Mouse (Mus musculus) Patski (cell line): ENCODE data around the gene Slc2a10. TPM values are rescaled to one million over a fixed set of nuclear protein-coding genes. Genes with fewer than 3 reads are reported as not detected.
"Not testable (repeated sequence)": the region's sequence is repeated elsewhere in the genome, so short reads cannot be mapped to it uniquely, and the experiment has no call there.

ENCODE experiments used
- ATAC-seq: fragments of 100-300 bp; one replicate; pipeline ENCODE4 v1.8.0; 2021
- CTCF ChIA-PET: fragments of 350-600 bp; sonication (Branson Sonifier 250); formaldehyde crosslinking; loops from one replicate; lab custom pipeline; 2022; ENCODE audit warnings: inconsistent platforms; lab: Charles Lee
- POLR2A ChIA-PET: fragments of 350-600 bp; sonication (Branson Sonifier 250); formaldehyde crosslinking; loops from one replicate; lab custom pipeline; 2022; ENCODE audit warnings: antibody characterized with exemption, inconsistent platforms; lab: Charles Lee
- DNase-seq: peaks from one replicate; pipeline ENCODE4 v3.0.0-alpha.2; 2011; ENCODE audit warnings: low read depth, low spot score
- H3K27me3 ChIP-seq: fragments of 371-371 bp; one replicate; pipeline ENCODE4 v1.5.1; 2021
- CTCF ChIP-seq: fragments of 100-300 bp; IDR thresholded peaks from one replicate; pipeline ENCODE4 v1.5.1; 2021
- in situ Hi-C: fragments of 300-500 bp; cut with MboI; formaldehyde crosslinking; loops from 3 replicates; pipeline ENCODE4 v1.11.1; 2018; ENCODE audit warnings: low pct_unique_long_range_greater_than_20kb, mixed read lengths
- polyA plus RNA-seq: library from polyadenylated mRNA; unstranded; gene quantifications from one replicate; pipeline ENCODE4 v1.2.3, GENCODE M21; 2021

Gene Slc2a10
- polyA plus RNA-seq, 1 experiment from 2014 or later = not detected

DNA sequence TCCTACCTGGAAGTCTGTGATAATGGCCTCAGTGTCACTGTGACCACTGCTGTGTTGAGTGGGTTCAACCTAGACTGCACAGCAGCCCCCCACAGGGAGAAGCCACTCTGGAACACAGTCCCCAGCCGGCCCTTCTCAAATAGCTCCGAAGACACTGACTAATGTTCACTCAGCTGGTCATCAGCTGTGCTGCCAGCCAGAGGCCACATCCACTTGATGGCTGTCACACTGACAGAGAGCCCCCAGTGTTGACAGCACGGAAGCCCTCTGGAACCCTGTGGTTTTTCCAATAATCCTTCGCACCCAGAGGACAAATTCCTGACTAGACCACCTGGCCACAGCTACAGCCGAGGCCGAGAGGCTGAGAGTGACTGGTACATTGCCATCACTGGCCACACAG is 30.2 kb downstream of the Slc2a10 start:
- H3K27me3 ChIP-seq = no peaks in the 10 kb centered on the region
- in situ Hi-C loops = loop anchor here (25.0 kb wide), 1 partner anchor 379 kb away; no protein-coding TSS in a partner anchor
- ATAC-seq (no peak), DNase-seq (no peak)
- no peak for TF ChIP-seq CTCF
- ChIA-PET POLR2A (no interaction called here), CTCF (no interaction called here)

DNA sequence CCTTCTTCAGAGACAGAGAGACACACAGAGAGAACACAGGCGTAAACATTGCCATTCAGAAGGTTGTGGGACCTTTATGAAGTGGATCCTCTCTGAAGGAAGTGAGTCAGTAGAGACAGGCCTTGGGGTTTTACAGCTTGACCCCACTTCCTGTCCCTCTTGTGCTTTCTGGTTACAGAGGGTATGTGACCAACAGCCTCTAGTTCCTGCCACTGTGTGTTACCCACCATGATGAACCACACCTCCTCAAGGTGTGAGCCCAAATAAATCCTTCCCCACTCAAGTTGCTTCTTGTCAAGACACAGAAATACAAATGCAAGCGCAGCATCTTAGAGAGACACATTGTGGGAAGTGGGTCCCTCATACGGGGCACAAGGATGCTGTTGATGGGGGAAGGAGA is 37.4 kb downstream of the Slc2a10 start:
- DNase-seq (no peak), ATAC-seq (no peak)
- in situ Hi-C loops = loop anchor here (25.0 kb wide), 1 partner anchor 371 kb away; no protein-coding TSS in a partner anchor
- CTCF ChIA-PET = no interaction called here
- H3K27me3 ChIP-seq = no peaks in the 10 kb centered on the region
- no peak for TF ChIP-seq CTCF
- POLR2A ChIA-PET = no interaction called here

DNA sequence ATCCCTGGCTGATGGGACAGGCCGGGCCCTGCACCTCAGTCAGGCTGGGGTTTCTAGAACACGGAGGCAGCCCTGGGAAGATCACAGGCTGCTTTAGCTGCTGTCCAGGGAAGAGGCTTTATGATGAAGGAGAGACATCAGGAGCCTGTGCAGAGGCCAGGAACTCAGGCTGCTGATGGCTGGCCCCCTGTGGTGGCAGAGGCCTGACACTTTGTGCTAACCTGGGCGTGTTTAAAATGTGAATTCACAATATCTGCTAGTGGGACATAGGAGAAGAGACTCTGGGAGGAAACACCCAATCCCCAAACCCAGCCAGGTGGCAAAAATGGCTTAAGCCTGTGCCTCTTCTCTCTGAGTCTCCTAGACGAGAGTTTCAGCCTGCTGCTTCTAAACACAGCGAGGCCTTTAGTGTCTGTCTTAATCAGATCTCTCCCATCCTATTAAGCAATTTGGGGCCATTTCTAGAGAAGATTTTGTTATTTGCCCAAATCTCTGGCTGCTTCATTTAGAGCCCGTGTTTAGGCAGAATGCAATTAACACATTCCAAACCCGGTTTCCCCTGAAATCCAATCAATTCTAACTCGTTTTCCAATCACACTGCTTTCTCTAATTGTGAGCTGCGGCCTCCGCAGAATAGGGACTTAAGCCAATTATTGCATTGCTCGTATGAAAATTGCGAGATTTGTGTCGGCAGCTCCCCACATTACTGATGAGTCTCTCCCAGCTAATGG is 39.5 kb downstream of the Slc2a10 start:
- H3K27me3 ChIP-seq = no peaks in the 10 kb centered on the region
- in situ Hi-C loops = loop anchor here (25.0 kb wide), 1 partner anchor 369 kb away; no protein-coding TSS in a partner anchor
- no peak for ATAC-seq
- ChIA-PET CTCF (interaction anchor here (1.3 kb wide), 1 partner anchor 15 kb away, joined by 3 read pairs; no protein-coding TSS in a partner anchor), POLR2A (interaction anchor here (0.7 kb wide), 1 partner anchor 215 kb away, joined by 3 read pairs; no protein-coding TSS in a partner anchor)
- no peak for DNase-seq
- TF ChIP-seq CTCF = no peak

DNA sequence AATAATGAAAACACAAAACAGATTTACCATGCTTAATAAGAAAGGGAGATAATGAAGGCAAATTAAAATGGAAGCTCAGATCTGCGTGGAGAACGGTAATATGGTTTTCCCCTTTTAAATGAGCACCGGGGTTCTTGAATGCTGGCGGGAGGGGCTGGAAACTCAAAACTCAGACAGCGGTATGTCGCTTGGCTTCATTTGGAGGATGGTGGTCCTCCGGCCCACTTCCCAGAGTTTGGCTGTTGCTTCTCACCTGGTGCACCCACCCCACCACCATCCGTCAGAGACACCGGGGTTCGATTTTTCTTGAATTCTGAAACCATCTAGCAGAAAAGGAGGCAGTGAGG is 40.1 kb downstream of the Slc2a10 start:
- ChIA-PET CTCF (interaction anchor here (1.3 kb wide), 1 partner anchor 15 kb away, joined by 3 read pairs; no protein-coding TSS in a partner anchor), POLR2A (no interaction called here)
- H3K27me3 ChIP-seq = no peaks in the 10 kb centered on the region
- DNase-seq = no peak
- TF ChIP-seq CTCF = no peak
- ATAC-seq = no peak
- in situ Hi-C loops = loop anchor here (25.0 kb wide), 1 partner anchor 369 kb away; no protein-coding TSS in a partner anchor

DNA sequence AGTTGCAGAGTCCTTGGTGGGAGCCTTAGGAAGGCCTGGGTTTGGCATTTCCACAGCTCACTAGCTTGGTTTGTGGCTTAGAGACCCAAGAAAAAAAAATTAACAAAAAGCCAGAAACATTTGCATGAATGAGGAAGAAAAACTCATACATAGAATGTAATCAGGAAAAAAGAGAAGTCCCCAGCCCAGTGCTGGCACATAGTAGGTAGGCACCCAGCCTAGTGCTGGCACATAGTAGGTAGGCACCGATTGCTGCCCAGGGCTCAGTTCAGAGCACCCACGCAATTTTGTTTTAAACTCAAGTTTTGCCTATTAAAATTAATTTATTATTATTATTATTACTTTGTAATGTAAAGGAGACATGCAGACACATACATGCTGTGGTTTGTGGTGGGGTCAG is 42.1 kb downstream of the Slc2a10 start:
- no peaks in the 10 kb centered on the region for H3K27me3 ChIP-seq
- ChIA-PET CTCF (no interaction called here), POLR2A (no interaction called here)
- DNase-seq (no peak), ATAC-seq (no peak)
- TF ChIP-seq CTCF = no peak
- in situ Hi-C loops = loop anchor here (25.0 kb wide), 1 partner anchor 367 kb away; no protein-coding TSS in a partner anchor

DNA sequence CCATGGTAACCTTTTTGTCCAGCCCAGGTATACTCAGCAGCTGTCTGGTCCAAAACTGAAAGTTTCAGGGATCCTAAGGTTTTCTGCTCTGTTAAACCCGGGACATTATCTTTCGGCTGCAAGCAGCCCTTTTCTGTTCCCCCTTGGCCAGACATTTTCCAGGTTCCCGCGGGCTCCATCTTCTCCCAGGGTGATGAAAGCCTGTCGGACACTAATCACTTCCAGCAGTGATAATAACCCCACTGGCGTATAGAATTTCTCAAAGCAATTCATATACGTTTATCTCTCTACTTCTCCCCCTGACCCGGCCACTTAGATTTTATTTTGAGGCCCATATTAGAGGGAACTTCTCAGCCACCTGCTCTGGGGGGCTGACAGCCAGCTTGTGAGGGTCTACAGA is 42.8 kb downstream of the Slc2a10 start:
- POLR2A ChIA-PET = no interaction called here
- ATAC-seq = no peak
- DNase-seq = no peak
- in situ Hi-C loops = loop anchor here (25.0 kb wide), 1 partner anchor 366 kb away; no protein-coding TSS in a partner anchor
- H3K27me3 ChIP-seq = no peaks in the 10 kb centered on the region
- CTCF ChIA-PET = no interaction called here
- TF ChIP-seq CTCF = no peak

DNA sequence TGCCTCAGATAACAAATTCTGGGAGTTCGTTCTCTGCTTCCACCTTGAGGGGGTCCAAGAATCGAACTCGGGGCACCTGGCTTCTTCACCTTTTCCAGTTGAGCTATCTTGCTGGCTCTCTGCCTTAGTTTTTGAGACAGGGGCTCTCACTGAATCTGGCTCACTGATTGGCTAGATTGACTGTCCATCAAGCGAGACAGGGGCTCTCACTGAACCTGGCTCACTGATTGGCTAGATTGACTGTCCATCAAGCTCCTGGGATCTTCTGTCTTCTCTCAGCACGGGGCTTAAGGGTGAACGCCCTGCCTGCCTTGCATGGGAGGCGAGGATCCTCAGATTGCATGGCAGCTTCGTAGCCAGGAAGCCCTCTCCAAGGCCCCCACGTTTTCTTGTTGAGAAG is 43.8 kb downstream of the Slc2a10 start:
- POLR2A ChIA-PET = no interaction called here
- no peak for TF ChIP-seq CTCF
- H3K27me3 ChIP-seq = no peaks in the 10 kb centered on the region

DNA sequence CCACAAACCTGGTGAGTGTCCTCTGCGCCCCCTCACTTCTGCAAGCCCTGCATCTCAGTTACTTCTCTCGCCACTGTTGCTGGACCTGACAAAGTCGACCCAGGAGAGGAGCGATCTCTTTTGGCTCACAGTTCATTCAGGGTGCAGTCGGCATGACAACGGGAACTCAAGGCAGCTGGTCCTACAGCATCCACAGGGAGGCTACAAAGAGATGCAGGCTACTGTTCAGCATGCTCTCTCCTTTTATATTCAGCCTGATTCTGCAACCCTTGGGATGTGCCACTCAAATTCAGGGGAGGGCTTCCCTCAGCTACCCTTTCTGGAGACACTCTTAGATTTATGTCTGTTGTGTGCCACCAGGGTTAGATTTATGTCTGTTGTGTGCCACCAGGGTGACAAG is 45.0 kb downstream of the Slc2a10 start:
- ChIA-PET CTCF (interaction anchor here (2.2 kb wide), 1 partner anchor 10 kb away, joined by 6 read pairs; no protein-coding TSS in a partner anchor), POLR2A (interaction anchor here (0.6 kb wide), 1 partner anchor 22 kb away, joined by 3 read pairs; no protein-coding TSS in a partner anchor)
- H3K27me3 ChIP-seq = no peaks in the 10 kb centered on the region
- ATAC-seq (no peak), DNase-seq (no peak)
- in situ Hi-C loops = loop anchor here (25.0 kb wide), 1 partner anchor 364 kb away; no protein-coding TSS in a partner anchor
- no peak for TF ChIP-seq CTCF

More for the DNA sequence above, 43.8 kb downstream of the Slc2a10 start:
- CTCF ChIA-PET = no interaction called here
- in situ Hi-C loops = loop anchor here (25.0 kb wide), 1 partner anchor 365 kb away; no protein-coding TSS in a partner anchor
- no peak for DNase-seq
- no peak for ATAC-seq

DNA sequence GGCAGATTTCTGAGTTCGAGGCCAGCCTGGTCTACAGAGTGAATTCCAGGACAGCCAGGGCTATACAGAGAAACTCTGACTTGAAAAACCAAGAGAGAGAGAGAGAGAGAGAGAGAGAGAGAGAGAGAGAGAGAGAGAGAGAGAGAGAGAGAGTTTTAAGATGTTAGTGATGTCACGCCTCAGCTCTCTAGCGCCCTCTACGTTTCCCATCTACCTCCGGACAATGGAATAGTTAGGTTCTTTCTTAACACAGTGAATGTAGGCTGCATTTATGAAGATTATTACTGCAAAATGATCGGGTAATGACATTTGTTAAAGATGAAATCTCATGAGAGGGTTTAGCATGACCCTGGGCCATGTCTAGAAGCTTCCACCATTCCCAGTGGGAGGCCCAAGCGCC is 46.8 kb downstream of the Slc2a10 start:
- POLR2A ChIA-PET = interaction anchor here (1.0 kb wide), 1 partner anchor 34 kb away, joined by 5 read pairs; no protein-coding TSS in a partner anchor
- ATAC-seq, H3K27me3 ChIP-seq, in situ Hi-C loops, DNase-seq: not testable (repeated sequence)
- CTCF ChIA-PET = interaction anchor here (2.2 kb wide), 1 partner anchor 12 kb away, joined by 6 read pairs; no protein-coding TSS in a partner anchor

DNA sequence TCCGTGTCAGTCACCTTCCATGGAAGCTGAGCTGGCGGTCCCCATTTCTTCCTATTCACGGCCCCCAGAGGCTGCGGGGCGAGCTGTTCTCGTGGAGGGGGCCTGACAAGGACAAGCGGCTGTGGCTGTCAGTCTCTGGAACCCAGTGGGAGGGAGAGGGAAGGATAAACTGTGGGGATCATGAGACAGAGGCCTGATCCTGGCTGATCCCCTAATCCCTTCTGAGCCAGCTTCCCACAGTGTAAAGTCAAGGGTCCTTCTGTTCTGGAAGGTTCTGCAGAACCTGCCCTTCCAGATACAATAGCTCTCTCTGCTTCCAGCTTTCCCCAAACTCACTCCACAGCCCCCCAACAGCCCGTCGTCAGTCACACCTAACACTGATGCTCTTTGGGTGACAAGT is 50.5 kb downstream of the Slc2a10 start:
- no peak for DNase-seq
- POLR2A ChIA-PET = no interaction called here
- no peak for TF ChIP-seq CTCF
- no peaks in the 10 kb centered on the region for H3K27me3 ChIP-seq
- ATAC-seq = no peak
- in situ Hi-C loops = no loop called here
- CTCF ChIA-PET = no interaction called here

DNA sequence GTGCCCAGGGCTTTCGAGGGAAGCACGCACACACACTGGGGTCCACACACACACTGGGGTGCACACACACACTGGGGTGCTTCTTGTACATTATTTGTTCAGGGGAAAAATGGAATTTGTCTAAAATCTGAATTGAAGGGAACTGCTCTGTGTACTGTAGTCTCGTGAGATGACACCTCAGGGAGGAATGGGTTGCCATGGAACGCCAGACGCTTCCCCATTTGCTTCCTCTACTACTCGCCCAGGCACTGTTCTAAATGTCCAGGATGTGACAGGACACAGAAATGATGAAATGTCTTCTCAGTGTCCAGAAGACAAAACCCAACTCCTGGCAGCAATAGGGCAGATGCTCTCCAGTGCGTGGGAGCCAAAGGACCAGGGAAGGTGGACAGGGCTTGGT is 53.7 kb downstream of the Slc2a10 start:
- ChIA-PET CTCF (interaction anchor here (1.9 kb wide), 1 partner anchor 13 kb away, joined by 5 read pairs; no protein-coding TSS in a partner anchor), POLR2A (no interaction called here)
- in situ Hi-C loops = no loop called here
- TF ChIP-seq CTCF = no peak
- no peaks in the 10 kb centered on the region for H3K27me3 ChIP-seq
- no peak for DNase-seq
- ATAC-seq = no peak
